Mouse (Mus musculus) gastrocnemius, adult 8-10 months (tissue): Measurements from ENCODE around the gene Tescl. TPM values are rescaled to one million over a fixed set of nuclear protein-coding genes. Genes with fewer than 3 reads are reported as not detected.

Experiments used
- DNase-seq, 2 experiments: peaks; one replicate each; pipeline ENCODE4 v3.0.0; 2022; ENCODE audit warnings: low spot score in 2 of 2
- total RNA-seq, 4 experiments: library from RNA; stranded (reverse); gene quantifications; 2 replicates each; pipeline ENCODE4 v1.2.4; 2022

Tescl gene
- total RNA-seq: not detected

DNA sequence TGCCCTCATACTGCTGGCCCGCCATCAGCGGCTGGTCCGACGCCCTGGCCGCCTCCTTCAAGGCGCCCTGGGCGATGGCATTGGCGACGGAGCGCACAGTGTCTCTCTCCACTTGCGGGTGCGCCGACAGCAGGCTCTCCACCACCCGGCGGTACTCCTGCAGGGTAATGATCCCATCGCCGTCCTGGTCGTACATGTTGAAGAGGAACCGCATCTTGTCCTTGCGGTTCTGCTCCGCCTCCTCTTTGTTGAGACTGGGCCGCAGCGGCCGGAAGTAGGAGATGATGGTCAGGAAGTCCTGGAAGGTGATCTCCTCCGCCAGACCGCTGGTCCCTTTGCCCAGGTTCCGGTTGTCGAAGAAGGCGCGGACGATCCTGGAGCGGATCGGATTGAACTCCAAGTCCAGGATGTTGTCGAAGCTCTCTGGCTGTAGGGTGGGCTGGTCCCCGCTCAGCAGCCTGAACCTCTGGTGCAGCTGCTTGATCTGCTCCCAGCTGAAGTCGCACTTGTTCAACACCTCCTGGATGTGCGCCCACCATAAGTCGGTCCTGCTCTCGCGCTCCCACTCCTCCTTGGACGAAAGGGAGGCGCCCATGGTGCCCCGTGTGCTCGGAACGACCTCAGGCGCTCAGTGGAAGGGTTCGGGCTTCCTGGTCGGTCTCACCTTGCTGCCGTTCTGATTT lies at the start of gene Tescl:
Gene Tescl, minus strand, starts transcription at position 633 of the 683 bp plus-strand sequence.
- no peak for DNase-seq

DNA sequence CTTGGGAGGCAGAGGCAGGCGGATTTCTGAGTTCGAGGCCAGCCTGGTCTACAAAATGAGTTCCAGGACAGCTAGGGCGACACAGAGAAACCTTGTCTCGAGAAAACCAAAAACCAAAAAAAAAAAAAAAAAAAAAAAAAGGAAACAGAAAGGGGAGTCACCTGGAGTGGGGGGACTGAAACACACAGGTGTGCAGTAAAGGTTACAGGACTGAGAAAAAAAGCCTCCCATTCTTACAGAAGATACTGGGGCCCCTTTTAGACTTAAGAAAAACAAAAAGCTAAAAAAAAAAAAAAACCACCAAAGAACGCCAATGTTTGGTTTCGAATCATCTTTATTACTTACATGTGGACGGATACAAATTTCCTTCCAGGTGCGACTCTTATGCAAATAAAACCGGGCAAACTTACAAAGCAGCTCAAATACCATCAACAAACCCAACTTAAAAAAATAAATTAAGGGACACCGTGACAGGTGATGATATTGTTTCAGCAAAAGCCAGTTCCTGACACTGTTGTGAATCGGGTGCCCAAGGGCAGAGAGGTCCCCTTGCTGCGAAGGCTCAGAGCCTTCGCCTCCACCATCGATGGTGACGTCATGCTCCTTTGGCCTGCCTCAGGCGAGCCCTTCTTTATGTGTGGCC lies 49.1 kb upstream of the Tescl start:
- no peak for DNase-seq

DNA sequence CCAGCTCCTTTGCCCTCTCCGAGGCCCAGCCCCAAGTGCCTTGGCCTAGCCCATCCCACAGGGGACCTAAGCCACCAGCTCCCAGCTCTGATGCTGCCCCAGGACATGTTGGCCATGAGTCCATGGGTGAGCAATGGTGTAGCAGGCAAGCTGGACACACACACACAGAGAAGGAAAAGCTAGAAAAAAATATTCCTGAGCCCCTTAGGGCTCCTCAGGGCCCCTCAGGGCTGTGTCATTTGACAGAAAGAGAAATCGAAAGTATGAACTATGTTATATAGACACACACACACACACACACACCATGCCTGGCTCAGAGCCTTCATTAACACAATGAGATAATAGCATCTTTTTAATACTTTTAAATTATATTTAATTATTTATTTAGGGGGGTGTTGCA lies 46.6 kb upstream of the Tescl start:
- no peak for DNase-seq

DNA sequence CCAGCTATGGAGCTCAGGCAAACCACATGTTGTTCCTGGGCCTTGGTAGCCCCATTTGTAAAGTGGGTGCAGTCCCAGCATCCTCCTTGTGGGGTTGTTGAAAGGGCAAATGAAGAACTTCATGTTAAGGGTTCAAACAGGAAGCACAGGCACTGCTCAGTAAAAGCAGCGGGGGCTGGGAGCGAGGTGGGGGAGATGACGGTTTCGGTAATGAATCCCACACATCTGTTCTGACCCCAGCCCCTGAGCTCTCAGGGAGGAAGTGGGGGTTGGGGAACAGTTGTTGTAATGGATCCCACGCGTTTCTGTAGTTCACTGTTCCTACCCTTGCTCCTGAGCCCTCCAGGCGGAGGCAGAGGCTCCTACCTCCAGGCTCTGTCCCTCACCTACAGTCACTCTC lies 46.2 kb upstream of the Tescl start:
- no peak for DNase-seq

DNA sequence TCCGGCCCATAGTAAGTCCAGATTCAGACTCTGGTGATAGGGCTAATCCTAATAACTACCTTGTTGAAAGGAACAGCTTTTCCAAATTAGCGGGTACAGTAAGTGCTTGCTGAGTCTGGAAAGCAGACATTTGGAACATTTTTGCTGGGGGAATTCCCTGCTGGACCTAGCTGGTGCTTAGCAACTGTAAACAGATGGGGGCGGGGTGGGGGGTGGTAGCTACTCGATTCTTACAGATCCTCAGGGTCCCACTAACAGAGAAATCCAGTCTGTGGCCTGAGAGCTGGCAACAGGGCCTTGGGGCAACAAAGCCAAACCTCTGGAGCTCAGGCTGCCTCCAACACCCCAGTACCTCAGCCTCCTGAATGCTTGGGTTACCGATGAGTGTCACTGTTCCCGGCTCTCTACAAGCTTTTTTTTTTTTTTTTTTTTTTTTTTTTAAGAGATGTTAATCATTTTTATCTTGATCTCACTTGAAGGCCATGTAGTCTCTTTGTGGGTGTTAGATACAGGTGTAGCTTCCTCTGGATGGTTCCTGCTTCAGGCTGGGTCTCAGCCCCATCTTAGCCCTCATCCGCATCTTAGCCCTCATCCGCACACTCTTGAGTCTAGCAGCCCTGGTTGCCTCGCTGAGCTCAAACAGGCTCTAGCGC lies 44.4 kb upstream of the Tescl start:
- DNase-seq: no peak

DNA sequence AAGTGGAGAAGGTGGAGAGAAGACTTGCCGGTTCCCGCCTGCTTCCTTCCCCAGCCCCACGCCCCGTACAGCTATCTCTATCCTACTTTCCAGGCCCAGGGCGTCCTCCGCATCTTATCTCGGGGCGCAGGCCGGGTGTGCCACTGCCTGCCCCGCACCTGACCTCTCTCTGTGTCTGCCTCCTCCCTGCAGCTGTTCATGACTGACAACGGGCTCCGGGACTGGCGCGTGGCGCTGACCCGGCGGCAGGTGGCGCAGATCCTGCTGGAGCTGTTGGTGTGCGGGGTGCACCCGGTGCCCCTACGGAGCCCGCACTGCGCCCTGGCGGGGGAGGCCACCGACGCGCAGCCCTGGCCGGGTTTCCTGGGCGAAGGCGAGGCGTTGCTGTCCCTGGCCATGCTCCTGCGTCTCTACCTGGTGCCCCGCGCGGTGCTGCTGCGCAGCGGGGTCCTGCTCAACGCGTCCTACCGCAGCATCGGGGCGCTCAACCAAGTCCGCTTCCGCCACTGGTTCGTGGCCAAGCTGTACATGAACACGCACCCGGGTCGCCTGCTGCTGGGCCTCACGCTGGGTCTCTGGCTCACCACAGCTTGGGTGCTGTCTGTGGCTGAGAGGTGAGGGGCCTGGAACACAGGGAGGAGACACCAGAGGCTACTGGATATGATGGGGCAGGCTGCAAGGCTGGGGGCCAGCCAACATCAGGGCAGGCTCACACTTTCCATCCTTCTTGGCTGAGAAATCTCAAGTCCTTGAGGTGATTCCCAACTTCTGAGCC lies 43.5 kb upstream of the Tescl start:
- DNase-seq: peak in 1 of 2 experiments; percentile 20

DNA sequence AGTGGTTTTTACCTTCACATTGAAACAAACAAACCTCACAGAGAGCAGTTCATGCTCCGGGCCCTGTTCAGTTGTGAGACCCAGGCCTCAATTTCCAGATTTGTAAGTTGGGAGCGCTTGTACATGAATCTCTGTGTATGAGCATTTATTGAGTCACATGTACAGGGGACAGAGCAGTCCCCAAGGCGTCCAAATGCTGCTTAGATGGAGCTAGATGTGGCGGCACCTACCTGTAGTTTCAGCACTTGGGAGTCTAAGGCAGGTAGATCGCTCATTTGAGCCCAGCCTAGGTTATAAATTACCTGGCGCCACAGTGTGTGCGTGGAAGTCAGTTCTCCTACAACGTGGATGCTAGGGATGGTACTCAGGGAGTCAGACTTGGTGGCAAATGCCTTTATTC lies 42.7 kb upstream of the Tescl start:
- no peak for DNase-seq

DNA sequence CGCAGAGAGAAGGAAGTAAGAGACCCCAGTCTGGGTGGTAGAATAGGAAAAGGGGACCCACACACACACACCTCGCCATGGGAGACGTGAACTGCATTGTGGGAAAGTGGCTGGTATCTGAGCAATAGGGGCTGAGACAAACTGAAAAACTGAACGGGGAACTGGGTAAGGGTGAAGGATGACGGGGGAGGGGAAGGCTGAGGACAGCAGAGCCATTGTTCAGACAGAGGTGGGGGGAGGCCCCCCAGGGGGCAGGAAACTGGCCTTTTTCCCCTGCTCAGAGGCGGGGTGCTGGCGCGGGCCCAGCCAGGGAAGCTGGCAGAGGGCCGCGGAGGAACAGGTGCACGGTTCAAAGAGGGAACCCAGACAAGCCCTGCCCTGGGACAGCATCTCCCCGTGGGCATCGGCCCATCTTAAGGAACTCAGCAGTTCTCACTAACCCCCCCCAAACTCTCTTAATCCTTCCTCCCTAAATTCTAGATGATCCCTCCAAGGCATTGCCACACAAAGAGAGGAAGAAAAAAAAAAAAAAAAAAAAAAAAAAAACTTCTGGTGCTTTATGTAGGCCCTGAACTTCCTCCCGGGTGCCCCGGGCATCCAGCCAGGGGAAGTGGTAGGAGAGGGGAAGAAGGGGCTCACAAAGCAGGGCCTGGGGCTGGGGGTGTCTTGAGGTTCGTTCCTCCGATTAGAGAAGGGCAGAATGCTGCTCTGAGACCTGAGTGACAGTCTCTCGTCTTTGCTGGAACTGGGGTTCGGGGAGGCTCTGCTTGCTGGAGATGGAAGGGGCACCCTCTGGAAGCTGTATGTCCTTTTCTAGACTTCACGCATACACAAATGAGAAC lies 40.0 kb upstream of the Tescl start:
- no peak for DNase-seq

DNA sequence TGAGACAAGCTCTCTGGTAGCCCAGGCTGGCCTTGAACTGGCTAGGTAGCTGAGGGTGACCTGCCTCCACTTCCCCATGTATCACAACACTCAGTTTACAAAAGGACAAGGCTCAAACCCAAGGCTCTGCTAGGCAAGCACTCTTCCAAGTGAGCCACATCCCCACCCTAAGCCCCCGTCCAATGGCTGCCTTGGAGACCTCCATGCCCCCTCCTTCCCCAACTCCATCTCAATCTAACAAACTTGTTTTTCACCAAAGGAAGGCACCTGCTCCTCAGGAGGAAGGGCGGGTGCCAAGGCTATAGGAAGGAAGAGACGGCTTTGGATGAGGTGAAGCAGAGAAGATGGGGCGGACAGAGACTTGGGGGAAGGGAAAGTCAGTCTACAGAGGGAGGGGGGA lies 39.0 kb upstream of the Tescl start:
- DNase-seq: no peak

DNA sequence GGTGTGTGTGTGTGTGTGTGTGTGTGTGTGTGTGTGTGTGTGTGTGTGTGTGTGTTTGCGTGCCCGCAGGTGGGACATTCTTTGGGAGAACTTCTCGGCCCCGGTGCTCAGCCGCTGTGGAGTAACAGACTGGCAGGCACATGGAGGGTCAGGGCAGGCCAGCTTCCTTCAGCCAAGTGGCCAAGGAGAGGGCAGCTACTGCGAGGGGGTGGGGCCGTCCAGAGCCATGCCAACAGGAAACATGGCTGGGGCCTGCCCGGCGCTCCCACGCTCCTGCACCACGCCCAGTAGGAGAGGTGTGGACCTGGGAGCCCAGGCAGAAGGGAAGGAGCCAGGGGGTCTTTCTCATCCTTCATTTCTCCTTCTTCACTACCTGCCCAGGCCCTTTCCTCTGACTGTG lies 38.6 kb upstream of the Tescl start:
- DNase-seq: no peak

DNA sequence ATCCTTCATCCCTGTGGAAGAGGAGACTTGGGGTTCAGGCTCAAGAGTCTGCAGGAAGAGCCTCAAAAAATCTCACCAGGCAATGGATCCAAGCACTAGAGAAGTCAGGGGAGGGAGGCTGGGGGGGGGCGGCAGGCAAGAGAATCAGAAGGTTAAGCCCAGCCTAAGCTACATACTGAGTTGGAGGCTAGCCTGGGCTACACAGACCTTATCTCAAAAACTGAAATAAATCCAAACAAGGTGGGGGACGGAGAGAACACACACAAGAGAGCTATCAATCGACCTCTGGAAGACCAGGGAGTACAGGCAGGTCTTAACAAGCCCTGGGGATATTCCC lies 38.0 kb upstream of the Tescl start:
- DNase-seq: no peak

DNA sequence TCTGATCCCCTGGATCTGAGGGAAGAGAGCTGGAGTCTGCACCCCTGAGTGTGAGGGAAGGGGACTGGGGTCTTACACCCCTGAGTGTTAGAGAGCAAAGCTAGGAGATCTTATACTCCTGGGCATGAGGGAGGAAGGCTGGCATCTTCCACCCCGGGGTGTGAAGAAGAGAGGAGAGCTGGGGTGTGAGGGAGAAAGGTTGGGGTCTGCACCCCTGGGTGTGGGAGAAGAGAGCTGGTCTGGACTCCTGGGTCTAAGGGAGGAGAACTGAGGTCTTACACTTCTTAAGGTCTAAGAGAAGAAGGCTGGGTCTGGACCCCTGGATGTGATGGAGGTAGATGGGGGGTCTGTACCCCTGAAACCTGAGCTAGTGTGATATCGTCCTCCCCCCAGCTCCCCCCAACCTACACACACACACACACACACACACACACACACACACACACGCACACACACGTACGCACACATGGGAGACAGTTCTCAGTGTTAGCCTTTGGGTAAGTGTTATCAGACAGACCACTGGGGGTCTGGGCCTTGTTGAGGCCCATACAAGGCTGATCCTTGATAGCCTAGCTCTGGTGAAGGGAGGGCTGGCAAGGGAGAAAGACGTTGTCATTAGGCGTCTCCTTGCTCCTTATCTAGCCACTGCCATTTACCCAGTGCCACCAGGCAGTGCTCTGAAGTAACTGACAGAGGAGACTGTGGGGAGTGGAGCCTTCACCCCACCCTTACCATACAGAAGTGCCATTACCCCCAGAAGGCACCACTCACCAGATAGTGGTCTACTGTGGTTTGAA lies 37.5 kb upstream of the Tescl start:
- no peak for DNase-seq

DNA sequence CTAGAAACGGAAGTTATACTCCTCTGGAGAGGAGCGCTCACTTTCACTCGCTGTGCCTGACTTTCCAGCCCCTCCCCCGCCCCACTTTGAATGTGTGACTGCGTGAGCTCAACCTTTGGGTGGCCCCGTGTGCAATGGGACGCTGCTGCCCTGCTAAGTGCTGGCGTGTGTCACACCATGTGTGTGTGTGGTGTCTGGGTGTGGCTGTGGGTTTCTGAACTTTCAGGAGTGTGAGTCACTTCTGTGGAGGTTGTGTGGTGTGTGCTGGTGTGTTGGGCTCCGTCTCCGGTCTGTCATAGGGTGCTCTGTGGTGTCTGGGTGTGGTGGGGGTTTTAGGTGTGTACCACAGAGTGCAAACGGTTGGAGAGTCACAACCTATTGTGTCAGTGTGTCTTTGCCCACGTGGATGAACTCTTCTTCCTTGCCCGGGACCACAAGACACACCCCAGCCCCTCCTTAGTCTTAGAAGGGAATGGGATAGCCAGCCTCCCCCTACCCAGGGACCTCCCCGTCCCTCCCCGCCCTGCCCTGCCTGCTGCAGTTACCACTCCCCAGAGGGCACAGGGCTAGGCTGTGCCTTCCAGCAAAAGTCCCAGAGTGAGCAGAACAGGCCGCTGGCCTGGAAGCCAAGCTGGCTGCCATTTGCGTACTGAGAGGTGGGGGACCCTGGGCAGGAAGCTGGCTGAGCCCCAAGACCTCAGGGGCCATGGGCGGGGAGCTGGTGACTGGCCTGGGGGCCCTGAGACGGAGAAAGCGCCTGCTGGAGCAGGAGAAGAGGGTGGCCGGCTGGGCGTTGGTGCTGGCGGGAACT lies 36.2 kb upstream of the Tescl start, which contains the start of gene Kcnn4:
Gene Kcnn4, plus strand, starts transcription at position 533 of the 811 bp plus-strand sequence.
- DNase-seq: no peak

DNA sequence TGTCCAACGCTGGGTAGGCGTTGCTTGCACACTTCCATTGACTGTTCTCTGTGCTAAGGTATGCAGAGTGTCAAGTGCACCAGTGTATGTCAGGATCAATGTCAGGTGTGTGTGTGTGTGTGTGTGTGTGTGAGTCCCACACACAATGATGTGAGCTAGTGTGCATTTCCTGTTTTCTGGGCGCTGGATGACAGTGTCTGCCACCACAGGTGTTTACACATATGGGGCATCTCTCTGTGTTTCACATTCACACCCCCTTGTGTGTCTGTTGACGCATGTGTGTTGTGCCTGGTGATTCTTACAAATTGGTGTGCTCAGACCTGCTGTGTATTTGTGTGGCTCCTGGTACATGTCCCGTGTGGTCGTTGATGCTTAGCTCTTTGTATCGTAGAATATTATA lies 35.2 kb upstream of the Tescl start:
- DNase-seq: no peak

DNA sequence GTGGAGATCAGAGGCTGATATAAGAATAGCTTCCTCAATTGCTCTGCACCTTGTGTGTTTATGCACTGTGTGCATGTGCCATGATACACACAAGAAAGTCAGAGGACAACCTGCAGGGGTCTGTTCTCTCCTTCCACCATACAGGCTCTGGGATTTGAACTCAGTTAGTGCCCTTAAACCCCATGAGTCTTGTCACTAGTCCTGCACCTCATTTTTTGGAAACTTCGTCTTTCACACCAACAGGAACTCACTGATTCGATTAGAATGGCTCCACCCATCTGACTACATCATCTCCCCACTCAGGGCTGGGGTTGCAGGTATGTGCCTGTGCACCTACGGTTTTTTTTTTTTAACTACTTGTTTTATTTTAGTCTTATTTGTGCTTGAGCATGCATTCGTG lies 34.5 kb upstream of the Tescl start:
- DNase-seq: no peak

DNA sequence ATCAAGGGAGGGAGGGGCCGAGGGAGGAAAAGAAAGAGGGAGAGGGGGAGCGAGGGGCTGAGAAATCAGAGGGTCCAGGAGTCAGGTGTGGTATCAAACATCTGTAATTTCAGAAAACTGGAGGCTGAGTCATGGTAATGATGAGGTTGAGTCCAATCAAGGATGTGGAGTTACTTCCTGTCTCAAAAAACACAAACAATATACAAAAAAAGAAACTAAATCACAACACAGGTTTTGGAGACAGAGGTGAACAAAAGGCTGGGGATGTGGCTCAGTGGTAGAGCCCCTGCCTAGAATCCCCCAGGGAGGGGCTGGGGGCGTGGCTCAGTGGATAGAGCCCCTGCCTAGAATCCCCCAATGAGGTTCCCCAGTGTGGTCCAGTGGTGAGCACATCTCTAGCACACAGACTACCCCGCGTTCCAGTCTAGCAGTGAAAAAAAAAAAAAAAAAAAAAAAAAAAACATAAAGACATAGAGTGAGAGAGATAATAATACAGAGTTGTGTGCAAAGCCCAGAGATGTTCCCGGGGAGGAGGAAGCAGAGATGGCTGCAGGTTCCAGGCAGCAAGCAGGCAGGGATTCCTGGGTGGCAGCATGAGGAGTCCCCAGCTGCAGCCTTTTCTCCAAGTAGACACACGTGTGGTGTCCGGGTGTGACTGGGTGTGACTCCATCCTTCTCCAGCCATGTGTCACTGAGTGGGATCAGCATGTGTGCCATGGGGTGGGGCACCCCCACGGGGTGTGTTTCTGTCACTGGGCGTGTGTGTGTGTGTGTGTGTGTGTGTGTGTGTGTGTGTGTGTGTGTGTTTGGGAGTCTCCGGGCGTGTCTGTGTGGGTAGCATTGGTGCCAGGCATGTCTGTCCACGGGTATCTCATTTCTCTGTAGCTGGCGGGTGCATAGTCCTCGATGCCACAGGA lies 33.2 kb upstream of the Tescl start:
- DNase-seq: no peak

DNA sequence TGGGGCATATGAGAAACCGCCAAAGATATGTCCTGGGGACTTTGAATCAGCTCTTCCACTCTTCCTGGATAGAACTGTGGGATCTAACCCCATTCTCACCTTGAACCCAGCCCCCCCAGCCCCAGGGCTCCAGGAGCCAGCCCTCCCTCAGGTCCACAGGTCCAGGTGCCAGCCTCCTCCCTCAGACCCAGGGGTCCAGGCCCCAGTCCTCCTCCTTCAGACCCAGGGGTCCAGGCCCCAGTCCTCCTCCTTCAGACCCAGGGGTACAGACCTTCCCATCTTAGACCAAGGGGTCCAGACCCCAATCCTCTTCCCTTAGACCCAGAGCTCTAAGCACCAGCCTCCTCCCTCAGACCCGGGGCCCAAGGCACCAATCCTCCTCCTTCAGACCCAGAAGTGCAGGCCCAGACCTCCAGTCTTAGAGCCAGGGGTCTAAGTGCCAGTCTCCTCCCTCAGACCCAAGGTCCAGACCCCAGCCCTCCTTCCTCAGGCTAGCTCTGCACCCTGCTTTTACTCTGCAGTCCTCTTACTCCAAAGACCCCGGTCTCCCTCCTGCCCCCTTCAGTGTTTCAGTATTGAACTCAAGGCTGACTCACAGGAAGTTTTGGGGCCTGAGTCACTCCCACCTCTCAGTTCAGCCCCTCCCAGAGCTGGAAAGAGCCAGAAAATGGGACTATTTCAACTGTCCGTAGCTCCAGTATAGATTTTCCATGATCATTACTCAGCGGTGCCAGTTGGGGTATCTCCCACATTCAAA lies 31.7 kb upstream of the Tescl start:
- DNase-seq: no peak

DNA sequence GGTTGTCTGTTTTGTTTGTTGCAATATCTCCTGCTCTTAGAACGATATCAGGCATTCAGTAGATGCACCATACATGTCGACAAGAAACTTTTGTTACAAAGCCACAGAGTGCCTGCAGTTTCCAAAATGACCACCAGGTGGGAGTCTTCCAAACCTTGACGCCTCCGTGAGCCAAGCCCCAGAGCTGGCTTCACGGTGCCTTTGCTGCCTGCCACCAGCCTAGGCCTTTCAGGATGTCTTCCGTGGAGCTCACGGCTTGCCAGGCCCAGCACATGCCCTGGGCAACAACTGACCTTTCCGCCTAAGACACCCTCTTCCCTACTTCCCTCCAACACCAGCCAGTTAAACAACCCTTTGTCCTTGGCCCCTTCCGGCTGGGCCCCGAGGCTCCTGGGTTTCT lies 31.1 kb upstream of the Tescl start:
- DNase-seq: peak; percentile 61 to 64
